Mouse (Mus musculus): ENCODE measurements around the gene Esrrb. TPM values are rescaled to one million over a fixed set of nuclear protein-coding genes. Genes with fewer than 3 reads are reported as not detected.

The Esrrb gene
- polyA plus RNA-seq, 1 experiment from 2014 or later = 0.44 TPM

- peak overlapping the region; percentile 49 for H3K4me3 ChIP-seq (replicated peaks)
- WGBS = 1% methylated on average over 59 of the region's 59 CpGs
- H3K4me2 ChIP-seq (replicated peaks) = peak overlapping the region; percentile 84
- H3K4me1 ChIP-seq = peaks cover 16% of the 10 kb centered on the region
- no peaks in the 10 kb centered on the region for H3K9me3 ChIP-seq (replicated peaks)
- no peak overlapping the region for H3K9ac ChIP-seq
- no peak for ATAC-seq (ENCODE audit: insufficient number of reproducible peaks, low FRiP score, low TSS enrichment, low read depth)
- peaks cover 93% of the 10 kb centered on the region for H3K27me3 ChIP-seq
- no peaks in the 10 kb centered on the region for H3K36me3 ChIP-seq
- no peak overlapping the region for H3K27ac ChIP-seq (replicated peaks)
Measured at GRCm38 (mm10) chr12:86422166-86422910, 61.4 kb downstream of the Esrrb start.

- Histone ChIP-seq H3K4me1 (peaks cover 16% of the 10 kb centered on the region), H3K9me3 (replicated peaks) (no peaks in the 10 kb centered on the region), H3K9ac (no peak overlapping the region), H3K27ac (replicated peaks) (no peak overlapping the region), H3K4me2 (replicated peaks) (no peak overlapping the region), H3K27me3 (peaks cover 88% of the 10 kb centered on the region), H3K4me3 (replicated peaks) (no peak overlapping the region), H3K36me3 (no peaks in the 10 kb centered on the region)
- WGBS = 6% methylated on average over 13 of the region's 13 CpGs
- ATAC-seq (ENCODE audit: insufficient number of reproducible peaks, low FRiP score, low TSS enrichment, low read depth) = no peak
Measured at GRCm38 (mm10) chr12:86423102-86423501, 62.2 kb downstream of the Esrrb start.

- H3K27me3 ChIP-seq = peaks cover 49% of the 10 kb centered on the region
- no peak for ATAC-seq (ENCODE audit: insufficient number of reproducible peaks, low FRiP score, low TSS enrichment, low read depth)
- H3K4me1 ChIP-seq = peaks cover 1% of the 10 kb centered on the region
- no peaks in the 10 kb centered on the region for H3K36me3 ChIP-seq
- H3K27ac ChIP-seq (replicated peaks) = no peak overlapping the region
- no peak overlapping the region for H3K4me3 ChIP-seq (replicated peaks)
- no peak overlapping the region for H3K9ac ChIP-seq
- no peaks in the 10 kb centered on the region for H3K9me3 ChIP-seq (replicated peaks)
- WGBS = 38% methylated on average over 2 of the region's 2 CpGs
- no peak overlapping the region for H3K4me2 ChIP-seq (replicated peaks)
Measured at GRCm38 (mm10) chr12:86427585-86427984, 66.7 kb downstream of the Esrrb start.

- Histone ChIP-seq H3K36me3 (no peaks in the 10 kb centered on the region), H3K27ac (replicated peaks) (no peak overlapping the region), H3K27me3 (peaks cover 12% of the 10 kb centered on the region), H3K4me1 (0 out of 2 replicates have a peak, but pooled peaks cover 6% of the 10 kb centered on the region), H3K4me2 (replicated peaks) (no peak overlapping the region), H3K9ac (no peak overlapping the region), H3K9me3 (replicated peaks) (no peaks in the 10 kb centered on the region), H3K4me3 (replicated peaks) (no peak overlapping the region)
- WGBS = 80% methylated on average over 5 of the region's 5 CpGs
- no peak for ATAC-seq (ENCODE audit: insufficient number of reproducible peaks, low FRiP score, low TSS enrichment, low read depth)
Measured at GRCm38 (mm10) chr12:86431671-86432070, 70.8 kb downstream of the Esrrb start.

- ATAC-seq (ENCODE audit: insufficient number of reproducible peaks, low FRiP score, low TSS enrichment, low read depth) = peak; percentile 56
Measured at GRCm38 (mm10) chr12:86433371-86433821, 72.5 kb downstream of the Esrrb start.

GRCm38 (mm10) chr12:86435651-86436050, 74.7 kb downstream of the Esrrb start:
- 85% methylated on average over 13 of the region's 13 CpGs for WGBS
- ATAC-seq (ENCODE audit: insufficient number of reproducible peaks, low FRiP score, low TSS enrichment, low read depth) = no peak
- Histone ChIP-seq H3K27me3 (peaks cover 3% of the 10 kb centered on the region), H3K4me3 (replicated peaks) (no peak overlapping the region), H3K9ac (no peak overlapping the region), H3K4me1 (0 out of 2 replicates have a peak, but pooled peaks cover 6% of the 10 kb centered on the region), H3K4me2 (replicated peaks) (no peak overlapping the region), H3K27ac (replicated peaks) (no peak overlapping the region), H3K9me3 (replicated peaks) (no peaks in the 10 kb centered on the region), H3K36me3 (no peaks in the 10 kb centered on the region)

More at GRCm38 (mm10) chr12:86433371-86433821, 72.5 kb downstream of the Esrrb start:
- Histone ChIP-seq H3K27me3 (peaks cover 8% of the 10 kb centered on the region), H3K27ac (replicated peaks) (no peak overlapping the region), H3K9me3 (replicated peaks) (no peaks in the 10 kb centered on the region), H3K36me3 (no peaks in the 10 kb centered on the region), H3K9ac (no peak overlapping the region), H3K4me1 (0 out of 2 replicates have a peak, but pooled peaks cover 6% of the 10 kb centered on the region), H3K4me2 (replicated peaks) (peak overlapping the region; percentile 34), H3K4me3 (replicated peaks) (0 out of 2 replicates have a peak overlapping the region, but pooled peaks have one; percentile 8)
- whole genome bisulfite sequencing = 5% methylated on average over 13 of the region's 13 CpGs

GRCm38 (mm10) chr12:86450848-86451247, 89.9 kb downstream of the Esrrb start:
- Histone ChIP-seq H3K27ac (replicated peaks) (no peak overlapping the region), H3K36me3 (no peaks in the 10 kb centered on the region), H3K4me2 (replicated peaks) (no peak overlapping the region), H3K9ac (no peak overlapping the region), H3K27me3 (no peaks in the 10 kb centered on the region), H3K4me3 (replicated peaks) (no peak overlapping the region), H3K9me3 (replicated peaks) (no peaks in the 10 kb centered on the region), H3K4me1 (no peaks in the 10 kb centered on the region)
- ATAC-seq (ENCODE audit: insufficient number of reproducible peaks, low FRiP score, low TSS enrichment, low read depth) = no peak
- WGBS = 83% methylated on average over 5 of the region's 5 CpGs

- Histone ChIP-seq H3K4me3 (replicated peaks) (no peak overlapping the region), H3K9ac (no peak overlapping the region), H3K4me1 (no peaks in the 10 kb centered on the region), H3K4me2 (replicated peaks) (no peak overlapping the region), H3K27ac (replicated peaks) (no peak overlapping the region), H3K27me3 (no peaks in the 10 kb centered on the region), H3K36me3 (no peaks in the 10 kb centered on the region), H3K9me3 (replicated peaks) (no peaks in the 10 kb centered on the region)
- 59% methylated on average over 1 of the region's 1 CpGs for WGBS
- ATAC-seq (ENCODE audit: insufficient number of reproducible peaks, low FRiP score, low TSS enrichment, low read depth) = no peak
Measured at GRCm38 (mm10) chr12:86455009-86455408, 94.1 kb downstream of the Esrrb start.

GRCm38 (mm10) chr12:86462742-86463470, 102.0 kb downstream of the Esrrb start:
- H3K4me3 ChIP-seq (replicated peaks) = no peak overlapping the region
- H3K36me3 ChIP-seq = no peaks in the 10 kb centered on the region
- no peak overlapping the region for H3K9ac ChIP-seq
- H3K9me3 ChIP-seq (replicated peaks) = no peaks in the 10 kb centered on the region
- ATAC-seq (ENCODE audit: insufficient number of reproducible peaks, low FRiP score, low TSS enrichment, low read depth) = no peak
- no peak overlapping the region for H3K4me2 ChIP-seq (replicated peaks)
- H3K27ac ChIP-seq (replicated peaks) = no peak overlapping the region
- WGBS = 52% methylated on average over 9 of the region's 9 CpGs
- no peaks in the 10 kb centered on the region for H3K4me1 ChIP-seq
- no peaks in the 10 kb centered on the region for H3K27me3 ChIP-seq

GRCm38 (mm10) chr12:86464385-86464784, 103.5 kb downstream of the Esrrb start:
- H3K27me3 ChIP-seq = no peaks in the 10 kb centered on the region
- 91% methylated on average over 1 of the region's 1 CpGs for WGBS
- no peak for ATAC-seq (ENCODE audit: insufficient number of reproducible peaks, low FRiP score, low TSS enrichment, low read depth)

GRCm38 (mm10) chr12:86466180-86466579, 105.3 kb downstream of the Esrrb start:
- Histone ChIP-seq H3K27me3 (no peaks in the 10 kb centered on the region), H3K27ac (replicated peaks) (no peak overlapping the region), H3K4me1 (no peaks in the 10 kb centered on the region), H3K9ac (no peak overlapping the region), H3K9me3 (replicated peaks) (no peaks in the 10 kb centered on the region), H3K4me3 (replicated peaks) (no peak overlapping the region), H3K4me2 (replicated peaks) (no peak overlapping the region), H3K36me3 (no peaks in the 10 kb centered on the region)
- no peak for ATAC-seq (ENCODE audit: insufficient number of reproducible peaks, low FRiP score, low TSS enrichment, low read depth)
- WGBS = 49% methylated on average over 4 of the region's 4 CpGs

More at GRCm38 (mm10) chr12:86464385-86464784, 103.5 kb downstream of the Esrrb start:
- Histone ChIP-seq H3K4me3 (replicated peaks) (no peak overlapping the region), H3K9ac (no peak overlapping the region), H3K4me1 (no peaks in the 10 kb centered on the region), H3K27ac (replicated peaks) (no peak overlapping the region), H3K36me3 (no peaks in the 10 kb centered on the region), H3K9me3 (replicated peaks) (no peaks in the 10 kb centered on the region), H3K4me2 (replicated peaks) (no peak overlapping the region)

All from embryonic facial prominence, embryonic 15.5 days (tissue).